Mouse (Mus musculus): ENCODE data around the gene Gm28305. TPM values are rescaled to one million over a fixed set of nuclear protein-coding genes. Genes with fewer than 3 reads are reported as not detected.
A peak's percentile ranks its signal among the peaks of the same experiment; 100 is the strongest.

Gm28305 gene
- polyA plus RNA-seq, 1 experiment from 2014 or later, result not detected

DNA sequence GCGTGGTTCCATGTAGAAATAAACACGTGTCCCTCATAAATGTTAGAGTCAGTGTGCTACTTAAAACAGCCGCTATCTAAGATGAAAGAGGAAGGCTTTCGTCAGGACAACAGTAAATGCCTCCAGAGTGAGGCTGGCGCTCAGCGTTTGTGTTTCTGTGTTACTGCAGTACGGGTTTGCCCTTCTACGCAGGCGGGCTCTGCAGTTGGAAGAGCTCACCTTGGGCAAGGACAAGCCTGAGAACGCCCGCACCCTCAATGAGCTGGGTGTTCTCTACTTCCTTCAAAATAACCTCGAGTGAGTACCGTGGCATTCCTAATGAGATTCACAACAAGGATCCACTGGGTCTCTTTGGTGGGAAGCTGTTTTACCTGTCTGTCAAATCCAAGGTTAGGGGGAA is 2.2 kb upstream of the Gm28305 start:
- H3K4me3 ChIP-seq, result no peak overlapping the region
- H3K27ac ChIP-seq, result no peak overlapping the region
- 0 out of 2 replicates have a peak, but pooled peaks cover 5% of the 10 kb centered on the region for H3K4me1 ChIP-seq
- no peaks in the 10 kb centered on the region for H3K27me3 ChIP-seq (ENCODE audit: poor library complexity, severe bottlenecking)
- no peak for DNase-seq (ENCODE audit: extremely low spot score, low spot score)
- 91% methylated on average over 13 of the region's 13 CpGs for WGBS
- H3K36me3 ChIP-seq (replicated peaks), result peaks cover 43% of the 10 kb centered on the region
- no peaks in the 10 kb centered on the region for H3K9me3 ChIP-seq

DNA sequence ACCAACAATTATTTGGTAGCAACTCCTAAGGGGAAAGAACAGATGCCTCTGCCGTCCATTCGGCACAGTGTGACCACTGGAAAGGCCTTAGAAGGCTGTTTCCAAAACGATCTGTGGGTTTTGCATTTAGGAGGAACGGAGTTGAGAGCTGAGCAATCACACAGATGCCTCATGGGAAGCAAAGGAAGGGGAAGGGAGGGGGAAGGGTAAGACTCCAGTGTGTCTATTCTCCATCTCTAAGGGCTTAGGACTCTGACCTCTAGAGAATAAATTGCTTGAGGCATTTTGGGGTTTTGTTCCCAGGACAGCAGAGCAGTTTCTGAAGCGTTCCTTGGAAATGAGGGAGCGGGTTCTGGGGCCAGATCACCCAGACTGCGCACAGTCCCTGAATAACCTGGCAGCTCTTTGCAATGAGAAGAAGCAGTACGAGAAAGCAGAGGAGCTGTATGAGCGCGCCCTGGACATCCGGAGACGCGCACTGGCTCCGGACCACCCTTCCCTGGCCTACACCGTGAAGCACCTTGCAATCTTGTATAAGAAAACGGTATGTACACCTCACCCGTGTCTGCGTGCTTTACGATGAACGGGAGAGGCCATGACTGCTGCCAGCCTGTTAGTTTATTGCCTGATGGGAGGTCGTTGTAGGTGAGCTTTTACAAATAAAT is 1.3 kb upstream of the Gm28305 start:
- Histone ChIP-seq H3K36me3 (replicated peaks) (peaks cover 42% of the 10 kb centered on the region), H3K4me3 (no peak overlapping the region), H3K4me1 (0 out of 2 replicates have a peak, but pooled peaks cover 5% of the 10 kb centered on the region), H3K27ac (no peak overlapping the region), H3K9me3 (no peaks in the 10 kb centered on the region), H3K27me3 (ENCODE audit: poor library complexity, severe bottlenecking) (no peaks in the 10 kb centered on the region)
- DNase-seq (ENCODE audit: extremely low spot score, low spot score), result no peak
- 93% methylated on average over 21 of the region's 21 CpGs for WGBS

DNA sequence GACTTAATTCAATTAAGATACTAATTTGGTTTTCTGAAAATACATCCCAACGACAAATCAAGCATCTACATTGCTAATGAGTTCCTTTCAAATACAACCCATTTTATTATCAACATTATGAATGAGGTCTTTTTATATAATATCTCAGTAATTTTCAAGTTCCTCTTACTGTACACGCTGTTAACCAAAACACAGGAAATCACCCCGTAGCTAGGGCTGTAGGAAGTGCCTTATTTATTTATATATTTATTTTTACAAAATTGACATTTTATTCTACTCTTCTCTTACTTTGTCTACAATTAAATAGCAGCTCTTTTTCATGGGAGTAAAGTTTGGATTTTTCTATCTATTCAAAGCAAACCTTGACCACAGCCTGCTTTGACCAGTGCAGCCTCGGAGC is 720 bp upstream of the Gm28305 start:
- no peak for DNase-seq (ENCODE audit: extremely low spot score, low spot score)
- peaks cover 42% of the 10 kb centered on the region for H3K36me3 ChIP-seq (replicated peaks)
- H3K27ac ChIP-seq, result no peak overlapping the region
- H3K9me3 ChIP-seq, result no peaks in the 10 kb centered on the region
- H3K27me3 ChIP-seq (ENCODE audit: poor library complexity, severe bottlenecking), result no peaks in the 10 kb centered on the region
- WGBS, result 94% methylated on average over 4 of the region's 4 CpGs
- H3K4me1 ChIP-seq, result 0 out of 2 replicates have a peak, but pooled peaks cover 5% of the 10 kb centered on the region
- no peak overlapping the region for H3K4me3 ChIP-seq

DNA sequence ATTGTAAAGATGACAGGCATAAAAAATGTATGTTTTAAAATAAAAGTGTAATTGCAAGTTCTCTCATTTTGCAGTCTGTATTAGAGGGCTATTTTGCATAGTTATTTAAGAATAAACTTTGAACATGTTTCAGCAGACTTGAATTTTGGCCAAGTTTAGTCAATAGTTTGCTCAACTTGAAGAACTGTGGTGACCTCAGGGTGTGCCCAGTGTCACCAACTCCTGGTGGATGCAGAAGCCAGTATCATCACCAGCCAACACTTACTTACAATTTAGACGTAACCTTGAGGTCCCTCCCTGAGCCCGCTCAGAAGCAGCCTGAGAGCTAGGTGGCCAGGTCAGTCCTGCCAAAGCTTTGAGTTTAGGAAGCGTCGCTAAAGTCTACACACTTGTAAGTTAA is 3.2 kb downstream of the Gm28305 start:
- Histone ChIP-seq H3K27ac (no peak overlapping the region), H3K4me1 (no peaks in the 10 kb centered on the region), H3K4me3 (no peak overlapping the region), H3K27me3 (ENCODE audit: poor library complexity, severe bottlenecking) (no peaks in the 10 kb centered on the region), H3K36me3 (replicated peaks) (peaks cover 51% of the 10 kb centered on the region), H3K9me3 (no peaks in the 10 kb centered on the region)
- 86% methylated on average over 4 of the region's 4 CpGs for WGBS
- DNase-seq (ENCODE audit: extremely low spot score, low spot score), result no peak

DNA sequence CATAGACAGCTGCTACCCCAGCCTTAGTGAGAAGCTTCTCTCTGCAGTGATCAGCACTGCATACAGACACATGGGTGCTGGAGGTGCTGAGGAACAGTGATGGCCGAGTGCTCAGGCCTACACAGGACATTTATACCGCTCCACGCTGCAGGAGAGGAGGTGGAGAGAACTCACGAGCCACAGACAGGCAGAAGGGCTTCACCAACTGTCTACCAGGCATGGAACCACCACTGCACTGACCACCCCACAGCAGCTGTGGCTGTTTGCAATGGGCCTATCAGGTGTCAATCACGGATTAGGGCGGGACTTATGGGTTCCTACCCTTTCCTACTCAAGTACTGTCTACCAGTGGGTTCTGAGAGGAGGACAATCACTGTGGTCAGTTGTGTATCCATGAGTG is 10.6 kb downstream of the Gm28305 start:
- Histone ChIP-seq H3K27me3 (ENCODE audit: poor library complexity, severe bottlenecking) (no peaks in the 10 kb centered on the region), H3K4me3 (no peak overlapping the region), H3K27ac (no peak overlapping the region), H3K4me1 (no peaks in the 10 kb centered on the region), H3K36me3 (replicated peaks) (peaks cover 98% of the 10 kb centered on the region), H3K9me3 (no peaks in the 10 kb centered on the region)
- WGBS, result 90% methylated on average over 6 of the region's 6 CpGs
- DNase-seq (ENCODE audit: extremely low spot score, low spot score), result no peak

DNA sequence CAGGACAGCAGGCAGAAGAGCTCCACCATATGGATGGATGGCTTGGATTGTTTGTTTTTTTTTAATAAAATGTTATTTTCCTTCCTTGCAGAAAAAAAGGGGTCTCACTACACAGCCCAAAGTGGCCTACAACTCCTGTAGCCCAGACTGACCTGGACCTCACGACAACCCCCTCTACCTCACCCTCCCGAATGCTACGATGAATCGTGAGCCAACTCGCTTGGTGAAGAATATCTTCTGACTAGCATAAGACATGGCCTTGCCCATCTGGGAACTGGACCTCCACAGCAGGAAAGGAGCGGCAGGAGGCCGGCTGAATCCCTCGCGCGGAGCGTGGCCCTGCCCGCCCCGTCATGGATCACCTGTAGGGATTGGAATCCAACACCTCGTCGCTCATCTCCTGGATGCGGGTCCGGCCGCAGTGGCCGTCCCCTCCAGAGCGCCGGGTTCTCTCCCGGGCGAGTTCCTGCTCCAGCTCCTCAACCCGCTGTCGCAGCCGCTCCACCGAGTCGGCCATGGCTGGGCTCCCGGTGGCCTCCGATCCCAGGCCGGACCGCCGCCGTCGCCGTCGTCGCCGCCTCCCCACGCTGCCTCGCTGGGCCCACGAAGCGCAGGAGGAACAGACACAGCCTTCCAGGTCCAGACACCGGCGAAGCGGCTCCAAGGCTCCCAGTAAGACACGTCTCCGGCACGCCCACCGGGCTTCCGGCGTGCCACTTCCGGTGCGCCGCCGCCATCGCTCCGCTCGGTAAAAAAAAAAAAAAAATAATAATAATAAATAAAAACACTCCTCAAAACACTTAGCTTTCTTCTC is 22.2 kb downstream of the Gm28305 start, which contains the start of gene Uba5:
Gene Uba5 (minus strand): TSS at position 705 of the 814 bp plus-strand sequence.
- under 1% methylated on average over 59 of the region's 59 CpGs for WGBS
- peak within 1 kb of the TSS; percentile 92 for H3K27ac ChIP-seq
- no peaks in the 10 kb centered on the region for H3K9me3 ChIP-seq
- H3K4me3 ChIP-seq, result peak within 1 kb of the TSS; percentile 97
- peaks cover 21% of the 10 kb centered on the region for H3K4me1 ChIP-seq
- peaks cover 33% of the 10 kb centered on the region for H3K36me3 ChIP-seq (replicated peaks)
- peak; percentile 67 for DNase-seq (ENCODE audit: extremely low spot score, low spot score)
- H3K27me3 ChIP-seq (ENCODE audit: poor library complexity, severe bottlenecking), result no peaks in the 10 kb centered on the region

DNA sequence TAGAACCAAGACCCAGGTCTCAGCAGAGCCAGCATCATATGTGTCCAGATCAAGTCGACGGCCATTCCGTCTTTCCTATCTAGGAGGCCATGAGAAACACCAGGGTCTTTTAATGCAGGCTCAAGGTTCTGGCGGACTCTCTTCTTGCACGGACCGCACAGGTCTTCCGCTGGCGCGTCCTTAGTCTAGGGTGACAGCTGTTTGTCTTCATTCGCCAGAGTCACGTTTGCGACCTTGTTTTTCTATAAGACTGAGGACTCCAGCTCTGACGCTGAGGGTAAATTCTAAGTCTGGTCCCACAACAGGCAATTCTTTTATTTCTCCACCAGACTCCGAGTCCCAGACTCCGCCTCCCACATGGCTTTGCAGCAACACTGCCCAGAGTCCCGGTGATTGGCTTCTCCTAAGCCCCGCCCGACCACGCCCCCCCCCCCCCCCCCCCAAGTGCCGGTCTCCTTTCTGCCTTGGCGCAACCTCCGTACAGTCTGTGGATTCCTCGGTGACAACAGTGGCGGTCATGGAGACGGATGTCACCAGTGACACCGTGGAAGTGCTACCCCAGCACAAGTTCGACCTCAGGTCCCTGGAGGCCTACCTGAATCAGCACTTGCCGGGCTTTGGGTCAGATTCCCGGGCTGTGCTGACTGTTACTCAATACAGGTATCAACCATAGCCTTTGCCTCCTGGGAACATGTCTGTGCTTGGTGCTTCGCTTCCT is 22.9 kb downstream of the Gm28305 start, which contains the start of gene Acad11:
Gene Acad11 (plus strand): TSS at position 134 of the 718 bp plus-strand sequence.
- H3K4me1 ChIP-seq, result peaks cover 21% of the 10 kb centered on the region
- peak within 1 kb of the TSS; percentile 92 for H3K27ac ChIP-seq
- WGBS, result under 1% methylated on average over 30 of the region's 30 CpGs
- no peaks in the 10 kb centered on the region for H3K9me3 ChIP-seq
- peak; percentile 88 for DNase-seq (ENCODE audit: extremely low spot score, low spot score)
- H3K27me3 ChIP-seq (ENCODE audit: poor library complexity, severe bottlenecking), result no peaks in the 10 kb centered on the region
- peaks cover 25% of the 10 kb centered on the region for H3K36me3 ChIP-seq (replicated peaks)
- peak within 1 kb of the TSS; percentile 97 for H3K4me3 ChIP-seq

DNA sequence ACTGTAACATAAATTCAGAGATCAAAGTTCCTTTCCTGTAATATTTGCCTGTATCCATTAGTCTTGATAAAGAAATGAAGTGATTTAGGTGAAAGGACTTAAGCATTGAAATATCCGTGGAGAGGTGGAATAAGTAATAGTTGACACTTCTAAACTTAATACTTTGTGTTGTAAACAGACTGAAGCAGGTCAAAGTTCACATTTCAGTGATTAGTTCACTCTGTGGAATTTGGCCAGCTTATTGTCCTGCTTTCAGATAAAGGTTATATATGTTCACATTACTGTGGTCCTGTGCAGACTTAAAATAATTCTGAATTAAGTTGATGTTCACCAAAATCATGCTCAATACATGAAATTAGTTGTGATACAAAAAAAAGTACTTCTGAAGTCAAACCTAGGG is 24.1 kb downstream of the Gm28305 start:
- Histone ChIP-seq H3K9me3 (no peaks in the 10 kb centered on the region), H3K4me1 (peaks cover 21% of the 10 kb centered on the region), H3K27me3 (ENCODE audit: poor library complexity, severe bottlenecking) (no peaks in the 10 kb centered on the region), H3K27ac (no peak overlapping the region), H3K36me3 (replicated peaks) (peaks cover 19% of the 10 kb centered on the region), H3K4me3 (no peak overlapping the region)
- no peak for DNase-seq (ENCODE audit: extremely low spot score, low spot score)
- 49% methylated on average over 1 of the region's 1 CpGs for WGBS

DNA sequence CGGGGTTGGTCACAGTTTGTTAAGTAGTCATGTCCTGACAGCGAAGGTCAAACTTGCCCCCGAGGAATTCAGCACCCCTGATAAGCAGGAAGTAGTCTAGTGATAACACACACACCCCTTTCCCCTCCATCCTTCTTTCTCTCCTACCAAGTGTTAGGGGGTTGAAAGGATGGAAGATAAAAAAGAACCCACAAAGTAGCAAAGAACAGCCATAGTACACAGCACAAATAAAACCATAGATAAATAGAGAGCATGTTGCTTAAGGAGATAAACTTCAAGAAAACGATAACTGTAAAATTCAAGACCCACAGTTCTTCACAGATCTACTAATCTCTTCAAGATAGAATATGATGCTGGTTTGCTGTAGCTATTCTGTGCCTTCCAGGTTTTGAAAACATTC is 29.8 kb downstream of the Gm28305 start:
- Histone ChIP-seq H3K9me3 (no peaks in the 10 kb centered on the region), H3K27me3 (ENCODE audit: poor library complexity, severe bottlenecking) (no peaks in the 10 kb centered on the region), H3K36me3 (replicated peaks) (no peaks in the 10 kb centered on the region), H3K27ac (no peak overlapping the region), H3K4me3 (no peak overlapping the region), H3K4me1 (no peaks in the 10 kb centered on the region)
- 81% methylated on average over 4 of the region's 4 CpGs for WGBS
- DNase-seq (ENCODE audit: extremely low spot score, low spot score), result no peak

DNA sequence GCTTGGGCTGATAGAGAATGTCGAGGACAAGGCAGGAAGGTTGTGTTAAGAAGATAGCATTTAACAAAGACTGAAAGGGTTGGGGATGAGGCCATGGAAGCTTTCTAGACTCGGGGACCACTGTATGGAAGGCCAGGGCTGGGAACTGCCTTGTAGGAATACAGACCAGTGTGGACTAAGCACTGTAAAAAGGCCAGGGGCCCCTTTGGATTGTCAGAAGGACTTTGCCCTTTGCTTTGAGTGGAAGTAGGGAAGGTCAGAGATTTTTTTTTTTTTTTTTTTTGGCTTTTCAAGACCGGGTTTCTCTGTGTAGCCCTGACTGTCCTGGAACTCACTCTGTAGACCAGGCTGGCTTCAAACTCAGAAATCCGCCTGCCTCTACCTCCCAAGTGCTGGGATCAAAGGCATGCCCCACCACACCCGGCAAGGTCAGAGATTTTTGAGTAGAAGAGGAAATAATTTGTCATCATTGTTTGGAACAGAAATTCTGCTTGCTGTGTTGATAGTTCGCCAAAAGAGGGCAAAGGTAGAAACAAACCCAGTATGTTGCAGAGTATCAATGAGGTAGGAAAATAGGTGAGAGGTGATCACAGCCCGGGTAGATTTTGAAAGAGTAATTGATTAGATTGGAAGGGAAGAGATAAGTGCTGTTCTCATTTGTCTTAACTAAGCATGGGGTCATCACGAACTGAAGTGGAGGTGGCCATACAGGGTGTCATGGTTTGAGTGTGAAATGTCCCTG is 30.6 kb downstream of the Gm28305 start:
- no peak overlapping the region for H3K27ac ChIP-seq
- no peaks in the 10 kb centered on the region for H3K4me1 ChIP-seq
- no peaks in the 10 kb centered on the region for H3K9me3 ChIP-seq
- H3K27me3 ChIP-seq (ENCODE audit: poor library complexity, severe bottlenecking), result no peaks in the 10 kb centered on the region
- H3K4me3 ChIP-seq, result no peak overlapping the region
- DNase-seq (ENCODE audit: extremely low spot score, low spot score), result no peak
- WGBS, result 77% methylated on average over 8 of the region's 8 CpGs
- H3K36me3 ChIP-seq (replicated peaks), result no peaks in the 10 kb centered on the region

DNA sequence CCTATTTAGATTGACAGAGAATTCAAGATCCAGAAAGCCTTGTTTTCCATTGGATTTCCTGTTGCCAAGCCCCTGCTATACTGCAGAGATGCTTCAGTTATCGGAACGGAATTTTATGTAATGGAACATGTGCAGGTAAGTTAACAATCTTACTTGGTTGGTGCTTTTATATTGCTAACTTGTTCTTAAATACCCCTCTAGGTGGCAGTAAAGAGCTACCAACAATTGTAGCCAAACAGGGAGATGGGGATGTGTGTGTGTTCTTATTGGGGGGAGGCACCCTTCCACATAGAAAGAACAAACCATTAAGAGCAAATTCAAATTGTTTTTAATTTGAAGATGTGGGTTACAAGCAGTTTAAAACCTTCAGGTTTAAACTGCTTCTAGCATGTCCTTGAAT is 35.3 kb downstream of the Gm28305 start:
- no peak for DNase-seq (ENCODE audit: extremely low spot score, low spot score)
- H3K4me1 ChIP-seq, result no peaks in the 10 kb centered on the region
- H3K9me3 ChIP-seq, result no peaks in the 10 kb centered on the region
- H3K4me3 ChIP-seq, result no peak overlapping the region
- H3K36me3 ChIP-seq (replicated peaks), result no peaks in the 10 kb centered on the region
- H3K27ac ChIP-seq, result no peak overlapping the region
- 70% methylated on average over 2 of the region's 2 CpGs for WGBS
- H3K27me3 ChIP-seq (ENCODE audit: poor library complexity, severe bottlenecking), result no peaks in the 10 kb centered on the region

DNA sequence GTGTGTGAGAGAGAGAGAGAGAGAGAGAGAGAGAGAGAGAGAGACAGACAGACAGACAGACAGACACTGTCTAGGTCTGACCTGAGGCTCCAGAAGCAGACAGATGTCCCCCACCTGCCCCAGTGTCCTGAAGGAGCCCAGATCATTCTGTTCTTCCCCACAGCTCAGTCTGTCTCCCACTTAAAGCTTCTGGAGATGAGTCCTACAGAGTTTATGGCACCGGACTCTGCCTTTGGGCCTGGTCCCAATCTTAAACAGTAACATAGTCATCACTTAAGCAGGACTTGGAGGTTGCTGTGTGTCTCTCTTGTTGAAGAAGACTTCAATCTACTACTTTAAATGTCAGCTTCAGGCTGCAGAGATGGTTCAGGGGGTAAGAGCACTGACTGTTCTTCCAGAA is 38.3 kb downstream of the Gm28305 start:
- H3K27ac ChIP-seq, result no peak overlapping the region
- WGBS, result 89% methylated on average over 1 of the region's 1 CpGs
- no peak overlapping the region for H3K4me3 ChIP-seq
- no peaks in the 10 kb centered on the region for H3K9me3 ChIP-seq
- H3K36me3 ChIP-seq (replicated peaks), result no peaks in the 10 kb centered on the region
- H3K27me3 ChIP-seq (ENCODE audit: poor library complexity, severe bottlenecking), result no peaks in the 10 kb centered on the region
- no peaks in the 10 kb centered on the region for H3K4me1 ChIP-seq
- no peak for DNase-seq (ENCODE audit: extremely low spot score, low spot score)

Data from forebrain, embryonic 10.5 days (tissue).